ENCODE assay signal across 22 mouse cellular contexts in the genomic region with DNA sequence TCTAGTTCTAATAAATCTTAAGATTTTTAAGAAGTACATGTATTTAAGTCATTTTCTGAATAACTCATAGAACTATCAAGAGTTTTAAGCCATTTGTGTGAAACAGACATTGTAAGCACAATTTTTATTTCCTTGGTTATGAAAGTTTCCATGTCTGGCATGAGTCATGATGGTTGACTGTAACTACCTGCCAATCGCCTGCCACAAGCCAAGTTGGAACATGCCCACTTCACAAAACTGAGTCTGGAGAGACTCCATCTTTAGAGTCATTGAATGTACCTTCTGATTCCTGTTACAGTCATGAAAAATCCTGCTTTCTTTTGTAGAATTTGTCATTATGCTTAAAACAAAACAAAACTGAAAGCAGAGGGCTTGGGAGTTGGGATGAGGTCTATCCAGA.
"Had no signal": no experiment of that assay in that cellular context is flagged by ENCODE, and none has a peak within 500 bp of the region (broad histone marks: within the 10 kb centered on the region; RNA-seq: fewer than 3 reads in every experiment).

No protein-coding gene starts in this region.

- H3K9ac ChIP-seq: heart, embryonic 12.5 days; hindbrain, embryonic 12.5 days; hindbrain, embryonic 14.5 days; kidney, embryonic 15.5 days; limb, embryonic 13.5 days; limb, embryonic 15.5 days; liver, embryonic 12.5 days; liver, embryonic 14.5 days had no signal

- H3K9me3 ChIP-seq: heart, embryonic 10.5 days; heart, embryonic 12.5 days; hindbrain, embryonic 10.5 days; hindbrain, embryonic 12.5 days; kidney, embryonic 15.5 days; limb, embryonic 13.5 days; limb, embryonic 15.5 days; liver, embryonic 12.5 days had no signal

- H3K27ac ChIP-seq: heart, embryonic 10.5 days; hindbrain, embryonic 10.5 days; hindbrain, embryonic 12.5 days; hindbrain, embryonic 14.5 days; kidney, embryonic 15.5 days; kidney, postnatal 0 days; limb, embryonic 13.5 days; limb, embryonic 15.5 days; liver, embryonic 12.5 days; liver, embryonic 14.5 days had no signal

- H3K4me3 ChIP-seq: heart, embryonic 10.5 days; heart, embryonic 12.5 days; hindbrain, embryonic 10.5 days; hindbrain, embryonic 12.5 days; kidney, embryonic 15.5 days; limb, embryonic 13.5 days; limb, embryonic 15.5 days; liver, embryonic 12.5 days had no signal

- H3K4me1 ChIP-seq: heart, embryonic 10.5 days; heart, embryonic 12.5 days; hindbrain, embryonic 10.5 days; hindbrain, embryonic 12.5 days; kidney, embryonic 15.5 days; limb, embryonic 13.5 days; limb, embryonic 15.5 days; liver, embryonic 12.5 days had no signal

- DNase-seq: gastrocnemius, postnatal 14 days; heart, adult 18-20 months; heart, postnatal 10 days; heart, postnatal 4 days; kidney, adult 11 months; kidney, postnatal 14 days; layer of hippocampus, adult 9-11 months; layer of hippocampus, postnatal 36 days; left cerebral cortex, postnatal 4 days had no signal

- ATAC-seq: hindbrain, embryonic 16.5 days; intestine, embryonic 16.5 days; liver, embryonic 12.5 days had no signal

- H3K27me3 ChIP-seq: heart, embryonic 12.5 days; hindbrain, embryonic 12.5 days; kidney, embryonic 15.5 days; limb, embryonic 13.5 days; limb, embryonic 15.5 days; liver, embryonic 12.5 days had no signal

- H3K4me2 ChIP-seq: heart, embryonic 12.5 days; hindbrain, embryonic 12.5 days; hindbrain, embryonic 14.5 days; kidney, embryonic 15.5 days; limb, embryonic 13.5 days; limb, embryonic 15.5 days; liver, embryonic 12.5 days had no signal
